Mouse (Mus musculus): ENCODE data around the gene Lce1a2. TPM values are rescaled to one million over a fixed set of nuclear protein-coding genes. Genes with fewer than 3 reads are reported as not detected.

The Lce1a2 gene
- polyA plus RNA-seq, 1 experiment, result not detected

GRCm38 (mm10) chr3:92656826-92657225, 13.3 kb downstream of the Lce1a2 start, which contains the start of gene Lce1b:
TSS of gene Lce1b (minus strand) at chr3:92656926.
- Histone ChIP-seq H3K27me3 (replicated peaks; ENCODE audit: control insufficient read depth, insufficient read depth, low read length) (no peaks in the 10 kb centered on the region), H3K36me3 (ENCODE audit: control insufficient read depth, insufficient read depth, low read length) (no peaks in the 10 kb centered on the region), H3K27ac (ENCODE audit: insufficient read depth, low read depth, low read length) (no peak within 1 kb of the TSS), H3K4me1 (ENCODE audit: control insufficient read depth, insufficient read depth, low read length) (no peaks in the 10 kb centered on the region), H3K4me3 (ENCODE audit: insufficient read depth, low read depth, low read length) (no peak within 1 kb of the TSS)
- TF ChIP-seq CTCF (conservative IDR thresholded peaks at IDR 0.05; ENCODE audit: insufficient read depth, insufficient read length, low read depth, low read length) (no peak), POLR2A (IDR thresholded peaks at IDR 0.05; ENCODE audit: low read depth, low read length) (no peak)
- DNase-seq, result no peak

- 79% methylated on average over 1 of the region's 1 CpGs for WGBS
- Histone ChIP-seq H3K27me3 (replicated peaks; ENCODE audit: control insufficient read depth, insufficient read depth, low read length) (no peaks in the 10 kb centered on the region), H3K4me1 (ENCODE audit: control insufficient read depth, insufficient read depth, low read length) (no peaks in the 10 kb centered on the region), H3K36me3 (ENCODE audit: control insufficient read depth, insufficient read depth, low read length) (no peaks in the 10 kb centered on the region), H3K27ac (ENCODE audit: insufficient read depth, low read depth, low read length) (no peak within 1 kb of the TSS), H3K4me3 (ENCODE audit: insufficient read depth, low read depth, low read length) (no peak within 1 kb of the TSS)
- TF ChIP-seq CTCF (conservative IDR thresholded peaks at IDR 0.05; ENCODE audit: insufficient read depth, insufficient read length, low read depth, low read length), result no peak
- no peak for TF ChIP-seq POLR2A (IDR thresholded peaks at IDR 0.05; ENCODE audit: low read depth, low read length)
- no peak for DNase-seq
Measured at GRCm38 (mm10) chr3:92648207-92648606, 21.9 kb downstream of the Lce1a2 start, which contains the start of gene Lce1a1. TSS of gene Lce1a1 (minus strand) at chr3:92648307.

- H3K27ac ChIP-seq (ENCODE audit: insufficient read depth, low read depth, low read length), result no peak overlapping the region
- H3K4me1 ChIP-seq (ENCODE audit: control insufficient read depth, insufficient read depth, low read length), result no peaks in the 10 kb centered on the region; the same call in 1 of the 2 replicates
- TF ChIP-seq POLR2A (IDR thresholded peaks at IDR 0.05; ENCODE audit: low read depth, low read length) (no peak), CTCF (conservative IDR thresholded peaks at IDR 0.05; ENCODE audit: insufficient read depth, insufficient read length, low read depth, low read length) (no peak)
- WGBS, result 95% methylated on average over 15 of the region's 15 CpGs
- H3K36me3 ChIP-seq (ENCODE audit: control insufficient read depth, insufficient read depth, low read length), result no peaks in the 10 kb centered on the region
- no peak overlapping the region for H3K4me3 ChIP-seq (ENCODE audit: insufficient read depth, low read depth, low read length)
- DNase-seq, result no peak
- H3K27me3 ChIP-seq (replicated peaks; ENCODE audit: control insufficient read depth, insufficient read depth, low read length), result no peaks in the 10 kb centered on the region
Measured at GRCm38 (mm10) chr3:92639854-92640253, 30.3 kb downstream of the Lce1a2 start.

GRCm38 (mm10) chr3:92638653-92638991, 31.5 kb downstream of the Lce1a2 start:
- Histone ChIP-seq H3K4me1 (ENCODE audit: control insufficient read depth, insufficient read depth, low read length) (no peaks in the 10 kb centered on the region; the same call in 1 of the 2 replicates), H3K36me3 (ENCODE audit: control insufficient read depth, insufficient read depth, low read length) (no peaks in the 10 kb centered on the region), H3K27ac (ENCODE audit: insufficient read depth, low read depth, low read length) (0 out of 2 replicates have a peak overlapping the region, but pooled peaks have one; percentile 11), H3K27me3 (replicated peaks; ENCODE audit: control insufficient read depth, insufficient read depth, low read length) (no peaks in the 10 kb centered on the region), H3K4me3 (ENCODE audit: insufficient read depth, low read depth, low read length) (no peak overlapping the region)
- 34% methylated on average over 3 of the region's 3 CpGs for WGBS
- TF ChIP-seq CTCF (conservative IDR thresholded peaks at IDR 0.05; ENCODE audit: insufficient read depth, insufficient read length, low read depth, low read length), result no peak
- TF ChIP-seq POLR2A (IDR thresholded peaks at IDR 0.05; ENCODE audit: low read depth, low read length), result no peak
- no peak for DNase-seq

DNA sequence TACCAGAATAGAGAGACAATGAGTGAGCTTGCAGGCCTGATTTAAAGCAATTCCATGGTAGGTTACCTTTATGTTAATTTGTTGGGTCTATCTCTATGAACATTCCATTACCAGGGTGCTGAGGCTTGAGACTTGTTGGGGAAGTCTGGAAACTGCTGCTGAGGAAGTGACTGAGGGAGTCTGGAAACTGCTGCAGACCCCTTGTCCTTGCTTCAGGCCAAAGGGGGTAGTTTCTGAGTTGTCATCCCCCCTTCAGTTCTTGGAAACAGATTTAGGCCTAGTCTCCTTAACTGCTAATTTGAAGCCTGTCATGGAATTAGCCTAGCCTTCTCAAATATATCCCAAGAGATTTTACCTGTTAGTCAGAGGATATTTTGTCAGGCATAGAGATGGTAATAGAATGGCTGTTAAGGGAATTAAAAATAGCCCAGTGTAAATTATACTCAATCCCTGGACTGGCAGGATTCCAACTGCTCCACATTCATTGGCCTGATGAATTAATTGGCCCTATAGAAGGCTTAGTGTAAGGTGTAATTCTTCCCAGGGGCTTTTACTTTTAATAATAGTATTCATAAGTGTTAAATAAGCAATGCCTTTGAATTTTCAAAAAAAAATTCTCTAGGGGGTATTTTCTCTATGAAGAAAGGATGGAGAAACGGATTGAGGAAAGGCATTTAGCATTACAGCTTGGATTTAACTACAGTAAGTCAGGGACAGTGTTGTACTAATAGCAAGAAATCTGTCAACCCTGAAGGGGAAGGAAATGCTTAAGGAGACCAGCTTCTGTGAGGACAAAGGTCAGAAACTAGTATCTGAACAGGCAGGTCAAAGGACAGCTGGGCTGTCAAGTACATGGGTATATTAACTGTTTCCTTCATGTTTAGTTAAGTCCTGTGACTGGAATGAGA, 32.1 kb downstream of the Lce1a2 start:
- H3K27ac ChIP-seq (ENCODE audit: insufficient read depth, low read depth, low read length), result peak overlapping the region; percentile 39
- no peak for TF ChIP-seq POLR2A (IDR thresholded peaks at IDR 0.05; ENCODE audit: low read depth, low read length)
- no peaks in the 10 kb centered on the region; the same call in 1 of the 2 replicates for H3K4me1 ChIP-seq (ENCODE audit: control insufficient read depth, insufficient read depth, low read length)
- DNase-seq, result peak; percentile 86
- H3K4me3 ChIP-seq (ENCODE audit: insufficient read depth, low read depth, low read length), result no peak overlapping the region
- 17% methylated on average over 1 of the region's 1 CpGs for WGBS
- H3K27me3 ChIP-seq (replicated peaks; ENCODE audit: control insufficient read depth, insufficient read depth, low read length), result no peaks in the 10 kb centered on the region
- no peaks in the 10 kb centered on the region for H3K36me3 ChIP-seq (ENCODE audit: control insufficient read depth, insufficient read depth, low read length)

GRCm38 (mm10) chr3:92621560-92621959, 48.6 kb downstream of the Lce1a2 start, which contains the start of gene Lce6a:
TSS of gene Lce6a (minus strand) at chr3:92621660.
- H3K27ac ChIP-seq (ENCODE audit: insufficient read depth, low read depth, low read length), result no peak within 1 kb of the TSS
- TF ChIP-seq CTCF (conservative IDR thresholded peaks at IDR 0.05; ENCODE audit: insufficient read depth, insufficient read length, low read depth, low read length), result no peak
- no peak for TF ChIP-seq POLR2A (IDR thresholded peaks at IDR 0.05; ENCODE audit: low read depth, low read length)
- WGBS, result 69% methylated on average over 2 of the region's 2 CpGs
- H3K27me3 ChIP-seq (replicated peaks; ENCODE audit: control insufficient read depth, insufficient read depth, low read length), result no peaks in the 10 kb centered on the region
- no peak for DNase-seq
- no peak within 1 kb of the TSS for H3K4me3 ChIP-seq (ENCODE audit: insufficient read depth, low read depth, low read length)
- no peaks in the 10 kb centered on the region for H3K4me1 ChIP-seq (ENCODE audit: control insufficient read depth, insufficient read depth, low read length)
- H3K36me3 ChIP-seq (ENCODE audit: control insufficient read depth, insufficient read depth, low read length), result no peaks in the 10 kb centered on the region

Other genes starting within 250 kb of the Lce1a2 start
- gene Gm9774, start 240.9 kb downstream of the Lce1a2 start, polyA plus RNA-seq (2012; rRNA removed), result 4.2 and 7.0 TPM in 2 replicates
- not detected in 2 replicates for gene Sprr2k, start 237.7 kb downstream of the Lce1a2 start, polyA plus RNA-seq (2012; rRNA removed)
- not detected in 2 replicates for gene Sprr1b, start 231.5 kb downstream of the Lce1a2 start, polyA plus RNA-seq (2012; rRNA removed)
- gene Sprr3, start 211.6 kb downstream of the Lce1a2 start, polyA plus RNA-seq (2012; rRNA removed), result not detected in 2 replicates
- 32.6 and 48.8 TPM in 2 replicates for gene Sprr1a, start 184.4 kb downstream of the Lce1a2 start, polyA plus RNA-seq (2012; rRNA removed)
- gene Sprr4, start 169.8 kb downstream of the Lce1a2 start, polyA plus RNA-seq (2012; rRNA removed), result not detected in 2 replicates
- not detected in 2 replicates for gene 2310046K23Rik, start 135.8 kb downstream of the Lce1a2 start, polyA plus RNA-seq (2012; rRNA removed)
- gene Ivl, start 96.6 kb downstream of the Lce1a2 start, polyA plus RNA-seq (2012; rRNA removed), result 0.08 and 0.14 TPM in 2 replicates
- gene Smcp, start 81.3 kb downstream of the Lce1a2 start, polyA plus RNA-seq (2012; rRNA removed), result 3.3 and 3.5 TPM in 2 replicates
- not detected in 2 replicates for gene 2210017I01Rik, start 62.8 kb downstream of the Lce1a2 start, polyA plus RNA-seq (2012; rRNA removed)
- gene Lce6a, start 48.7 kb downstream of the Lce1a2 start, polyA plus RNA-seq (2012; rRNA removed), result not detected in 2 replicates
- gene Lce1a1, start 22.0 kb downstream of the Lce1a2 start, polyA plus RNA-seq (2012; rRNA removed), result not detected in 2 replicates
- not detected in 2 replicates for gene Lce1b, start 13.4 kb downstream of the Lce1a2 start, polyA plus RNA-seq (2012; rRNA removed)
- not detected in 2 replicates for gene Lce1c, start 8.9 kb upstream of the Lce1a2 start, polyA plus RNA-seq (2012; rRNA removed)
- gene Lce1d, start 16.9 kb upstream of the Lce1a2 start, polyA plus RNA-seq (2012; rRNA removed), result not detected in 2 replicates
- not detected in 2 replicates for gene Lce1e, start 38.8 kb upstream of the Lce1a2 start, polyA plus RNA-seq (2012; rRNA removed)
- not detected in 2 replicates for gene Lce1f, start 50.0 kb upstream of the Lce1a2 start, polyA plus RNA-seq (2012; rRNA removed)
- gene Gm38119, start 68.8 kb upstream of the Lce1a2 start, polyA plus RNA-seq (2012; rRNA removed), result not detected in 2 replicates
- not detected in 2 replicates for gene Lce1g, start 82.0 kb upstream of the Lce1a2 start, polyA plus RNA-seq (2012; rRNA removed)
- gene Lce1h, start 94.8 kb upstream of the Lce1a2 start, polyA plus RNA-seq (2012; rRNA removed), result not detected in 2 replicates
- gene Lce1i, start 108.6 kb upstream of the Lce1a2 start, polyA plus RNA-seq (2012; rRNA removed), result not detected in 2 replicates
- gene Lce1j, start 120.2 kb upstream of the Lce1a2 start, polyA plus RNA-seq (2012; rRNA removed), result not detected in 2 replicates
- not detected in 2 replicates for gene Lce1k, start 137.6 kb upstream of the Lce1a2 start, polyA plus RNA-seq (2012; rRNA removed)
- gene Kprp, start 156.9 kb upstream of the Lce1a2 start, polyA plus RNA-seq (2012; rRNA removed), result not detected in 2 replicates
- not detected in 2 replicates for gene Lce1l, start 181.0 kb upstream of the Lce1a2 start, polyA plus RNA-seq (2012; rRNA removed)
- not detected in 2 replicates for gene 2310050C09Rik, start 199.9 kb upstream of the Lce1a2 start, polyA plus RNA-seq (2012; rRNA removed)